Mouse (Mus musculus) lung, adult 2 months (tissue): Measurements from ENCODE around the gene C2cd4a.

ENCODE experiments used
- CTCF ChIP-seq: fragments of 200-500 bp; IDR thresholded peaks from 2 replicates; pipeline ENCODE4 v1.5.1; 2011; ENCODE audit warnings: mild to moderate bottlenecking, low read length, control low read depth; ENCODE audit not compliant: insufficient read depth
- POLR2A ChIP-seq: fragments of 200-500 bp; IDR thresholded peaks from 2 replicates; pipeline ENCODE4 v1.6.1; 2011; ENCODE audit warnings: low read depth, mild to moderate bottlenecking, control low read depth, low read length, borderline replicate concordance; ENCODE audit errors: extremely low read depth

DNA sequence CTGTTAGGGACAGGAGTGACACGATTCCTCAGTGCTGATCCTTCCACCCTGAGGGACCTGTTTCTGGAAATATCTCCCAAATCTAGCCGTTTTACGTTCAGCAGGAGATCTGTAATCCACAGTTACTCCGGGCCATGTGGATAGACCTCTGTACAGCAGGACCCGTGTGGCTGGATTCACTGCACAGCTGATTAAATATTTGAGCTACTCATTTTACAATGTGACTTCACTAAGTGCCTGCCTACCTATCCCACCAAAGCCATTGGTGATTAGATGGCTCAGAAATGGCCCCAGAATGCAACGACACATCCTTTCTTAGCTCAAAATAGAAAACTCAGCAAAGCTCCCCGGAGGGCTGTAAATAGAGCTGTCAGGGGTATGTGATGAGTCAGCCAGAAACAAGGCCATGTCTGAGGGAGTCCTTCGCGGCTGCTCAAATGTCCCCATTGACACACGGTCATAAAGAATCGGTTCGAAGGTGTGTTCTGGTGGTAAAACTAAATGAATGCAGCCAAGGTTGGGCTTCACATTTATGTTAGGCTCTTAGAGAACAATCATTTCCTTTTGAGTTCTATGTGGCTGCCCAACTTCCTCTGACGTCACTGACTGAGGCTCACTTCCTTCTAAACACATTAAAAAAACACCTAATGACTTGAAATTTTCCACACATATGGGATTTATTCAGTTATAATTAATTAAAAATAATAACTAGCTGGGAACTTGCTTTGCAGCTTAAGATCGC lies 32.9 kb downstream of the C2cd4a start:
- TF ChIP-seq POLR2A (no peak), CTCF (no peak)
